Mouse (Mus musculus) neutrophil, adult 59 days (primary cell): ENCODE measurements around the gene Gm3573. TPM values are rescaled to one million over a fixed set of nuclear protein-coding genes. Genes with fewer than 3 reads are reported as not detected.

Experiments
- total RNA-seq, 2 experiments: library from RNA; stranded (reverse); gene quantifications; 1 replicate in 1 of 2; 2 replicates in 1 of 2; pipeline ENCODE4 v1.2.4; 2023

The Gm3573 gene
- not detected for total RNA-seq

GRCm38 (mm10) chr14:42190691-42191090 lies at the start of gene Gm3573:
TSS of gene Gm3573 (minus strand) at chr14:42190791.

DNA sequence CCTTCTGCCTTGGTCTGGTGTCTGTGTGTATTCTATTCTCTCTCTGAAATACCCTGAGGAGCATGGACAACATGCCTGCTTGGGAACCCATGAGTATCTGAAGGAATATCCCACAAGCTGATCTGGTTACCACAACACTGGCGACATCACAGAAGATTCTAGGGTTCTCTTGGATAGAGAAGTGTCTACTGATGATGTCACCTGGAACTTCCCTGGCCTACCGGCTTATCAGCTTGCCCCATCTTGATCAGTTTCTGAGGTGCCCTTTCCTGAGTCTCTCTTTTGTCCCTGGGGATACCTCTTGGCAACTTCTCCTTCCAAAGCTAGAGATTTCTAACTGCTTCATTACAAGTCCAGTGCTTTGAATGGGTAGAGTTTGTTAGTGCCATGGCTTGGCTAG lies 28.1 kb downstream of the Gm3573 start, which contains the start of gene Gm17027:
TSS of gene Gm17027 (minus strand) at position 101 of the 400 bp plus-strand sequence.

Other genes with a start within 250 kb of the Gm3573 start
- gene 1700024B05Rik, start 246.8 kb downstream of the Gm3573 start, total RNA-seq = not detected
- not detected for gene Gm6401, start 222.9 kb downstream of the Gm3573 start, total RNA-seq
- gene Gm3543, start 207.5 kb downstream of the Gm3573 start, total RNA-seq = not detected
- gene Gm7951, start 73.4 kb downstream of the Gm3573 start, total RNA-seq = not detected
- gene Gm17027, start 28.2 kb downstream of the Gm3573 start, total RNA-seq = not detected
- not detected for gene Gm17026, start 69.3 kb upstream of the Gm3573 start, total RNA-seq
- gene Gm9611, start 106.6 kb upstream of the Gm3573 start, total RNA-seq = not detected
- not detected for gene Gm7995, start 119.4 kb upstream of the Gm3573 start, total RNA-seq
- gene Gm8005, start 248.9 kb upstream of the Gm3573 start, total RNA-seq = not detected